Mouse (Mus musculus) embryonic facial prominence, embryonic 11.5 days (tissue): ENCODE measurements around the gene Tdg. TPM values are rescaled to one million over a fixed set of nuclear protein-coding genes. Genes with fewer than 3 reads are reported as not detected.

Experiments
- ATAC-seq: fragments of 200-750 bp; cut with Nextera tagmentation; replicated peaks from 2 replicates; pipeline ENCODE4 v1.8.0; 2017; ENCODE audit warnings: low read depth; ENCODE audit not compliant: insufficient number of reproducible peaks, low FRiP score, low TSS enrichment
- DNase-seq: peaks from one replicate; pipeline ENCODE4 v3.0.0-alpha.2; 2015; ENCODE audit warnings: low spot score
- H3K27ac ChIP-seq: fragments of 300-500 bp; sonication (generic); replicated peaks from 2 replicates; pipeline ENCODE4 v1.5.1; 2014; ENCODE audit warnings: mild to moderate bottlenecking, low read depth, low read length, control low read depth
- H3K27me3 ChIP-seq: fragments of 300-500 bp; sonication (generic); 2 replicates; pipeline ENCODE4 v1.6.1; 2014; ENCODE audit warnings: mild to moderate bottlenecking, low read length, moderate library complexity, mixed read lengths; ENCODE audit not compliant: control insufficient read depth, insufficient read depth
- H3K36me3 ChIP-seq: fragments of 300-500 bp; sonication (generic); replicated peaks from 2 replicates; pipeline ENCODE4 v1.6.1; 2014; ENCODE audit warnings: low read depth, mild to moderate bottlenecking, low read length, moderate library complexity, mixed read lengths; ENCODE audit not compliant: control insufficient read depth, insufficient read depth
- H3K4me1 ChIP-seq: fragments of 300-500 bp; sonication (generic); 2 replicates; pipeline ENCODE4 v1.6.1; 2014; ENCODE audit warnings: low read length, mixed read lengths; ENCODE audit not compliant: control insufficient read depth, insufficient read depth
- H3K4me2 ChIP-seq: fragments of 300-500 bp; sonication (generic); 2 replicates; pipeline ENCODE4 v1.6.1; 2014; ENCODE audit warnings: low read depth, mild to moderate bottlenecking, control low read depth, low read length, moderate library complexity
- H3K4me3 ChIP-seq: fragments of 300-500 bp; sonication (generic); 2 replicates; pipeline ENCODE4 v1.5.1; 2014; ENCODE audit warnings: low read depth, low read length, control low read depth
- H3K9ac ChIP-seq: fragments of 300-500 bp; sonication (generic); replicated peaks from 2 replicates; pipeline ENCODE4 v1.6.1; 2014; ENCODE audit warnings: mild to moderate bottlenecking, control low read depth, low read length
- H3K9me3 ChIP-seq: fragments of 300-500 bp; sonication (generic); replicated peaks from 2 replicates; pipeline ENCODE4 v1.6.1; 2016; ENCODE audit warnings: mild to moderate bottlenecking, low read length, inconsistent platforms, mixed read lengths; ENCODE audit not compliant: control insufficient read depth
- WGBS: fragments of 180-500 bp; shearing (Covaris S2); extraction: QIAGEN DNeasy Blood & Tissue Kit; methylation state at CpG from one replicate; pipeline ENCODE4 v1.1.7; 2014; 5-methylcytosine and 5-hydroxymethylcytosine counted together
- polyA plus RNA-seq: library from polyadenylated mRNA; unstranded; fragments of >200 nt; fragmentation: Nextera tagmentation; extraction: Ambion mirVana; gene quantifications from 2 replicates; pipeline ENCODE4 v1.2.1, GENCODE M21; 2014

Gene Tdg
- polyA plus RNA-seq, 1 experiment from 2014 or later, result 276 TPM

DNA sequence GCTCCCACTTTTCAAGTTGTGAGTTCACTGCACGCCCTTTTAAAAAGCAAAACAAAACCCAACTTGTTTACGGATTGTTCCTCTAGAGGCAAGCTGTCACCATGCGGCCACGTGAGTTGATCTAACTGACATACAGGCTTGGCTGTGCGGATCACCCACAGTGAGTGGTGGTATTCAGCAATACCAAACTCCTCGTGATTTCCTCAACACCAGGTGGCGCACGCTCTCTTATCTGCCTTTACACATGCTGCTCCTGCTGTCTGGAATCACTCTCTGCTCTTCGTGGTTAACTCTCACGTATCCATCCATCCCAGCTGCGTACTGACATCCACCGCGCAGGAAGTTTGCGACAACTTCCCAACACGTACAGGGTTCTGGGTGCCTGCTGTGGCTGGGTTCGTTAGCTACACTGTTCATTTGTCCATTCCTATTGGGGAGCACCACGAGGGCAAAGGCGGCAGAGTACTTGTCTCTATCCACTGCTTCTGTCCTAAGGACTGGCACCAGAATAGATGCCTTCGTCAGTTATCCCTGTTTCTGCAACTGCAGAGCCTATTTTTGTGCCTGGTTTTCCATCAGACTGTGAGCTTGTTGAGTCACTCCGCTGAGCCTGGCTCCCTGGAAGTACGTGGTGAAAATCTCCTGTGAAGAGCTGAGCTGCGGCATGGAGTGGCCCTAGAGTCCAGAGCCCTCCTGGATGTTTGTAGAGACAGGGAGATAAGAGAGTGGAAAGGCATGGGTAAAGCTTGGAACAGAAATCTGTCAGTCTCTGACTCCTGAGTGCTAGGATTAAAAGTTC lies 37.0 kb downstream of the Tdg start:
- no peak overlapping the region for H3K27ac ChIP-seq
- no peaks in the 10 kb centered on the region for H3K4me1 ChIP-seq
- DNase-seq (peak; percentile 92), ATAC-seq (peak; percentile 89)
- WGBS, result 27% methylated on average over 22 of the region's 22 CpGs
- no peak overlapping the region for H3K4me3 ChIP-seq
- no peaks in the 10 kb centered on the region for H3K36me3 ChIP-seq
- H3K9ac ChIP-seq, result no peak overlapping the region
- no peaks in the 10 kb centered on the region for H3K9me3 ChIP-seq
- peak overlapping the region; percentile 25; the same call in 1 of the 2 replicates for H3K4me2 ChIP-seq
- H3K27me3 ChIP-seq, result no peaks in the 10 kb centered on the region

- Histone ChIP-seq H3K27me3 (no peaks in the 10 kb centered on the region), H3K4me1 (no peaks in the 10 kb centered on the region), H3K4me2 (no peak overlapping the region), H3K9ac (no peak overlapping the region), H3K4me3 (no peak overlapping the region), H3K27ac (no peak overlapping the region), H3K36me3 (no peaks in the 10 kb centered on the region), H3K9me3 (no peaks in the 10 kb centered on the region)
- ATAC-seq (no peak), DNase-seq (no peak)
- 74% methylated on average over 6 of the region's 6 CpGs for WGBS
These were observed 40.6 kb downstream of the Tdg start for GRCm38 (mm10) chr10:82670205-82670604.

GRCm38 (mm10) chr10:82676949-82677348 lies 47.3 kb downstream of the Tdg start:
- WGBS, result 83% methylated on average over 6 of the region's 6 CpGs
- no peak for ATAC-seq

GRCm38 (mm10) chr10:82680769-82681168 lies 51.1 kb downstream of the Tdg start:
- 88% methylated on average over 5 of the region's 5 CpGs for WGBS
- Histone ChIP-seq H3K4me2 (no peak overlapping the region), H3K27ac (no peak overlapping the region), H3K36me3 (no peaks in the 10 kb centered on the region), H3K4me1 (no peaks in the 10 kb centered on the region), H3K4me3 (no peak overlapping the region), H3K9ac (no peak overlapping the region), H3K9me3 (no peaks in the 10 kb centered on the region), H3K27me3 (no peaks in the 10 kb centered on the region)
- DNase-seq (no peak), ATAC-seq (no peak)

More at GRCm38 (mm10) chr10:82676949-82677348, 47.3 kb downstream of the Tdg start:
- Histone ChIP-seq H3K27ac (no peak overlapping the region), H3K36me3 (no peaks in the 10 kb centered on the region), H3K4me1 (no peaks in the 10 kb centered on the region), H3K4me3 (no peak overlapping the region), H3K9me3 (no peaks in the 10 kb centered on the region), H3K9ac (no peak overlapping the region), H3K27me3 (no peaks in the 10 kb centered on the region), H3K4me2 (no peak overlapping the region)
- DNase-seq, result no peak

- Histone ChIP-seq H3K27me3 (no peaks in the 10 kb centered on the region), H3K9ac (no peak overlapping the region), H3K36me3 (no peaks in the 10 kb centered on the region), H3K4me3 (no peak overlapping the region), H3K9me3 (no peaks in the 10 kb centered on the region), H3K4me2 (no peak overlapping the region), H3K27ac (no peak overlapping the region), H3K4me1 (no peaks in the 10 kb centered on the region)
- ATAC-seq, result no peak
- DNase-seq, result no peak
- WGBS, result 85% methylated on average over 7 of the region's 7 CpGs
These were observed 52.0 kb downstream of the Tdg start for GRCm38 (mm10) chr10:82681639-82682038.

GRCm38 (mm10) chr10:82685440-82685839 lies 55.8 kb downstream of the Tdg start:
- WGBS, result 75% methylated on average over 2 of the region's 2 CpGs
- ATAC-seq (no peak), DNase-seq (no peak)
- Histone ChIP-seq H3K27me3 (no peaks in the 10 kb centered on the region), H3K4me2 (no peak overlapping the region), H3K9ac (no peak overlapping the region), H3K4me1 (no peaks in the 10 kb centered on the region), H3K9me3 (no peaks in the 10 kb centered on the region), H3K4me3 (no peak overlapping the region), H3K27ac (no peak overlapping the region), H3K36me3 (no peaks in the 10 kb centered on the region)

GRCm38 (mm10) chr10:82689681-82690211 lies 60.1 kb downstream of the Tdg start:
- Histone ChIP-seq H3K4me2 (peak overlapping the region; percentile 21; the same call in 1 of the 2 replicates), H3K9me3 (no peaks in the 10 kb centered on the region), H3K4me1 (no peaks in the 10 kb centered on the region), H3K36me3 (no peaks in the 10 kb centered on the region), H3K27me3 (no peaks in the 10 kb centered on the region), H3K4me3 (no peak overlapping the region), H3K27ac (peak overlapping the region; percentile 10; the same call in 1 of the 2 replicates), H3K9ac (no peak overlapping the region)
- ATAC-seq, result no peak
- DNase-seq, result no peak
- 76% methylated on average over 7 of the region's 7 CpGs for WGBS

DNA sequence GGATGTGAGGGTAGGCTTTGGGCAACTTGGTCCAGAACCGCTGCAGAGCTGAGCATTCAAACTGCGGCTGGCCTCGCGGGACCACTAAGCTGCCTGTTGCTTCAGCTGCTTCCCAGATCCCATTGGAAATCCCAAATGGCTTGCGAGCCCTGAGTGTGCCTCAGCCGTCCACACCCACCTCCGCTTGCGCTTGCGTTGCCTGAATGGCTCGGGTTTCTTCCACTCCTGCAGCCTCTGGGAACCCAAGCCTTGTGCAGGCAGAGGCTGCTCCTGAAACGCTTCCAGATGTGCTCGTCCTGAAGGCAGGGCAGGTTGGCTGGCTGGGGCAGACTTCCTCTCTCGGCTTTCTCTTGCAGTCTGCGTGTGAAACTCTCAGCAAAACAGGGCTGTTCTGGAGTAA lies 60.9 kb downstream of the Tdg start, which contains the start of gene Glt8d2:
Gene Glt8d2, minus strand, starts transcription at position 157 of the 400 bp plus-strand sequence.
- Histone ChIP-seq H3K9ac (0 out of 2 replicates have a peak within 1 kb of the TSS, but pooled peaks have one; percentile 2), H3K4me2 (peak within 1 kb of the TSS; percentile 21), H3K4me1 (no peaks in the 10 kb centered on the region), H3K9me3 (no peaks in the 10 kb centered on the region), H3K4me3 (peak within 1 kb of the TSS; percentile 13), H3K27me3 (no peaks in the 10 kb centered on the region), H3K27ac (peak within 1 kb of the TSS; percentile 71), H3K36me3 (no peaks in the 10 kb centered on the region)
- DNase-seq, result peak; percentile 94
- peak; percentile 97 for ATAC-seq
- WGBS, result 2% methylated on average over 14 of the region's 14 CpGs
